Mouse (Mus musculus) urinary bladder, postnatal 4 days (tissue): ENCODE results near the gene Plpp7.

Experiments
- DNase-seq, 2 experiments: peaks; one replicate each; pipeline ENCODE4 v3.0.0; 2021 to 2022; ENCODE audit warnings: low spot score in 2 of 2

Plpp7 gene

GRCm38 (mm10) chr2:32102944-32103343 lies 7.6 kb downstream of the Plpp7 start:
- no peak for DNase-seq

- DNase-seq, result no peak
Measured at GRCm38 (mm10) chr2:32103557-32103956, 8.2 kb downstream of the Plpp7 start.

DNA sequence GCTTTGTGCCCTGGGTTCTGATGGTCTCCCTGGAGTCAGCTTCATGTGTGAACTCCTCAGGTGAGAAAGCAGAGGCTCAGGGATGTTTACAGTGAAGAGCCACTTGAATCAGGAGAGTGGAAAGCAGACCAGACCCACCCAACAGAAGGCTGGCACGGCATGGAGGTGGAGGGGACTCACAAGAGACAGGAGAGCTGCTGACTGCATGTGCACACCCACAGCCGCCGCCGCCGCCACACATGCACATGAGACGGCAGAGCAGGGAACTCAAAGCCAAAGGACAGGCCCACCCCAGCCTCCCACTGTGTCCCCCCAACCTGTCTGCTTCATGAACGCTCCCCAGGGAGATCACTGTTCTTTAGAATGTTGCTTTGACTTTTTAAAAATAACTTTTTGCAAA lies 8.8 kb downstream of the Plpp7 start:
- DNase-seq, result no peak

GRCm38 (mm10) chr2:32105117-32105913 lies 10.0 kb downstream of the Plpp7 start:
- DNase-seq, result no peak

GRCm38 (mm10) chr2:32105930-32106329 lies 10.6 kb downstream of the Plpp7 start:
- no peak for DNase-seq

- no peak for DNase-seq
Measured at GRCm38 (mm10) chr2:32111268-32111667, 15.9 kb downstream of the Plpp7 start.

DNA sequence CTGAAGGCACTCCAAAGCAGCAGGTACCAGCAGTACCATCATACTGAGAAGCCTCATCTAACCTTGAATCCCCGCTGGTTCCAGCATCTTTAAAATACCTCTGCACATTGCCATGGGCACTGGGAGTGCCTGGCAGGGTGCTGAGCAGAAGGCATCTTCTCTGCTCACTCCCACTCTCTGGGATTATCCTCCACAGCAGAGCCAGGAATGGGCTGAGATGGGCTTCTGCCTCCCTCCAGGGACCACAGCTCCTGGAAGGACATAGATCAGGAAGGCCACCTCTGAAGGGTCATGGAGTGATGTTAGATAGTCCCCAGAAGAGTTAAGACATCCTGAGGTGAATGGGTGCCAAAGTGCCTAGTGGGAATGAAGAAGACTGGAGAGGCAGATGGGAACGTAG lies 17.2 kb downstream of the Plpp7 start:
- no peak for DNase-seq

- DNase-seq, result no peak
Measured at GRCm38 (mm10) chr2:32115851-32116268, 20.5 kb downstream of the Plpp7 start.

DNA sequence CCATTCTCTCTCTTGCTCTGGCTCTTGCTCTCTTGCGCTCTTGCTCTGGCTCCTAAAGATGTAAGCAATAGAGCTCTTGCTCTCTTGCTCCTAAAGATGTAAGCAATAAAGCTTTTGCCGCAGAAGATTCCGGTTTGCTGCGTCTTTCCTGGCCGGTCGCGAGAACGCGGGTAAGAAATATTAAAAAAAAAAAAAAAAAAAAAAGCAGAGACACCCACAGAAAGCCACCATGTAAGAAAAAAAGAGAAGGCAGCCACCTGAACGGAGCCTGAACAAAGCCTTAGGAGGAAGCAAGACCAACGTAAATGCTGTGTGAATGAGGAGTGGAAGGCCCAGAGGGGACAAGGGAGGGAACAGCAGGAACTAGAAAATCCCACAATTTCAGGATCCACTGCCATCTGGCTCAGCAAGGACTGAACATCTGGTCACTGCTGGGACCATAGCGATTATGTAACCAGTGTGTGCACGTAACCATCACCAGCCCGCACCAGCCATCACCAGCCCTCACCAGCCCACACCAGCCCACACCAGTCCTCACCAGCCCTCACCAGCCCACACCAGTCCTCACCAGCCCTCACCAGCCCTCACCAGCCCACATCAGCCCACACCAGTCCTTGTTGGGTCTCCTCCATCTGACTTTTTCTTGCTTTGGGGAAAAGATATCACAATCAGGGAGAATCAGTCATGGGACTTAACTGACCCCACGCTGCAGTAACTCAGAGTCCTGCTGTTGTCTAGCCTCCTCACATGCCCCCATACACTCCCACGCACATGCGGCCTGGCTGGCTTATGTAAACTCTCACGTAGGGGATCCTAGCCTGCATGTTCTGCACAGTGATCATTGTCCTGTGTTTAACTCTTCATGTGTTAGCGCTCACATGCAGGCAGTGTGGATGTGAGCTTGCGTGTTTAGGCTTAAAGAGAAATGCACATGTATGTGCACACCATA lies 24.7 kb downstream of the Plpp7 start:
- DNase-seq, result no peak

- DNase-seq, result peak in 1 of 2 experiments; percentile 35
Measured at GRCm38 (mm10) chr2:32121150-32121549, 25.8 kb downstream of the Plpp7 start.

DNA sequence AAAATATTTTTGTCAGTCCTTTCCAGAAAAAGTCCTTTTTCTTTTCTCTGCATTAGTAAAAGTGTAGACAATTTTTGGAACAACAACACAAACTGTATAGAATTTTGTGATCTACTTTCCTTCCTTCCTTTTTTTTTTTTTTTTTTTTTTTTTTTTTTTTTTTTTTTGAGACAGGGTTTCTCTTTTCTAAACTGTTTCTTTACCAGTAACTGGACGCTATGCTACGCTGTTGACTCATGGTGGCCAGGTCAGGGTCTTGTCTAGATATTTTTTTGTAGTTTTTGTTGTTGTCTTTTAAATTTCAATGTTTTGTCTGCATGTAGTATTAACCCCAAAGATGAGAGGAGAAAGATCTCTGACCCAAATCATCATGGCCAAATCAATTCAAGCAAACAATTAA lies 26.5 kb downstream of the Plpp7 start:
- DNase-seq, result no peak

DNA sequence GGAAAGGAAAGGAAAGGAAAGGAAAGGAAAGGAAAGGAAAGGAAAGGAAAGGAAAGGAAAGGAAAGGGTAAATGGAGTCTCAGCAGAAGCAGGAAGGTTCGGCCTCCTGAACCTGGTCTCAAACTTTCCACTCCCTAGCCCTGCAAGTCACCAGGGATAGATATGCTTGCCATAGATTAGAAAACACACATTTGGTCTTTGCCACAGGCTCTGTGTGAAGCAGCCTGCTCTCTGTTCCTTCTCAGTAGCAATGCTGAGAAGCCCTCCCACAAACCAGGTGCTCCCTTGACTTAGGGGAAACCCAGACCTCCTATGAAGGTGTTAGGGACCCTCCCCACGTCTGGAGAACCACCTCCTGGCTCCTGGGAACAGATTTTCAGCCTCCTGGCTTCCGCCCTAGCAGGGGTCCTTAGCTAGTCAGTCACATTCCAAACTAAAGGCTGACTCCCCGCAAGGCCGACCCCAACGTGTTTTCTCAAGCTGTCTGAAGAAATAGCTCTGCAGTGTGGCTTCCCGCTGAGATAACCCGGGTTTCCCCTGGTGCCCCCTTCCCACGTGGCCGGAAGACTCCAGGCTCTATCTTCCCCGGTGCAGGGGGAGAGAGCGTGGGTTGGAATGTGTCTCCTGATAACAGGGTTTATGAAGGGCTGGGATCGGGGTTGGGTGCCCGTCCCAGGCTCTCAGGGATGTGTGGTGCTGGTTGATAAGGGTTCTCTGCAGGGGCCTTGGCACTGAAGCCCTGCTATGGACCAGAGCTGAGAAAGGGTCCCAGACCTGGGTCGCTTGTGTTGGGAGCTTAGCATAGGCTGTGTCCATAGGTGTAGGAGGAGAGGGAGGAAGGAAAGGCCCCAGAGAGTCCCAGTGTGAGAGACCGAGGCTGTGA lies 32.6 kb downstream of the Plpp7 start:
- DNase-seq, result no peak

- no peak for DNase-seq
Measured at GRCm38 (mm10) chr2:32128536-32128841, 33.2 kb downstream of the Plpp7 start.

- no peak for DNase-seq
Measured at GRCm38 (mm10) chr2:32129383-32130074, 34.2 kb downstream of the Plpp7 start.

DNA sequence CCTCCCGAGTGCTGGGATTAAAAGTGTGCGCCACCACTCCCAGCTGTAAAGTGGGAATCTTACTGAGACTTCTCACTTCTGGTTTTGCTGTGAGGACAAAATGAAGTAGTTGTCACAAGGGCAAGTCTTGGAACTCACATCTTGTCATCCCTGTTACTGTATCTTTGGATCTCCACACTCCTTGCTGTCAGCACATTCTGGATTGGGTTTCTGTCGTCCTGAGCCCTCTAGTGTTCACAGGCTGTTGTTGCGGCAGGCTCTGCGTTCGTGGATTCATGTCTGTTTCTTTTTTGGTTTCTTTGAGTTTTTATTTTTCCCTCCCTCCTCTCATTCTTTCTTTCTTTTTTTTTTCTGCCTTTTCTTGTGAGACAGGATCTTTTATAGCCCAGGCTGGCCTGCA lies 35.1 kb downstream of the Plpp7 start:
- DNase-seq, result no peak

DNA sequence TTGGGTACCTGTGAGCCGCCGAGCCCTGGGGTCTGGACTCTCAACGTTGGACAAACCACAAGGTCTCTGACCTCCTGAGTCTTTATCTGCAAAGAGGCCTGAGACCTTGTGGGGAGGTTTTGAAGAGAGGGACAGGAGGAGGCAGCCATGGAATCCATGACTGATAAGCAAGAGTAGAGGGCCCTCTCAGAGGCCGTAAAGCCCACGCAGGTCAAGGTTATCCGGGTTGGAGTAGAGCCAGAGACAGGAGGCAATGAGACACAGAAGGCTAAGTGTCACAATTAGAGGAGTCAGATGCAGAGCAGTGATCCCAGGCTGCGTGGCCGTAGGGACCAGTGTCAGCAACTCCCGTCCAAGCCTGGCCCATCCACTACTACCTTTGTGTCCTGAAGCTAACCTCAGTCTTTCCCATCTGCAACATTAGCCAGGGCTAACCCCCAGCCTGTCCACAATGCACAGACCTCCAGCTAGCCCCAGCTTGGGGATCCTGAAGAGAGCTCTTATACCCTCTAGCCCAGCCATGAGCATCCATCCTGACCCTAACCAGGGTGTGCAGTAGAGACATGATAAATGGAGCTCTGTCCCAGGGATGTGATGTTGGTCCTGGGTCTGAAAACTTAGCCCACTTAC lies 36.0 kb downstream of the Plpp7 start:
- no peak for DNase-seq

- DNase-seq, result no peak
Measured at GRCm38 (mm10) chr2:32131866-32132566, 36.7 kb downstream of the Plpp7 start.

- DNase-seq, result peak; percentile 45 to 76
Measured at GRCm38 (mm10) chr2:32132567-32132992, 37.3 kb downstream of the Plpp7 start.

DNA sequence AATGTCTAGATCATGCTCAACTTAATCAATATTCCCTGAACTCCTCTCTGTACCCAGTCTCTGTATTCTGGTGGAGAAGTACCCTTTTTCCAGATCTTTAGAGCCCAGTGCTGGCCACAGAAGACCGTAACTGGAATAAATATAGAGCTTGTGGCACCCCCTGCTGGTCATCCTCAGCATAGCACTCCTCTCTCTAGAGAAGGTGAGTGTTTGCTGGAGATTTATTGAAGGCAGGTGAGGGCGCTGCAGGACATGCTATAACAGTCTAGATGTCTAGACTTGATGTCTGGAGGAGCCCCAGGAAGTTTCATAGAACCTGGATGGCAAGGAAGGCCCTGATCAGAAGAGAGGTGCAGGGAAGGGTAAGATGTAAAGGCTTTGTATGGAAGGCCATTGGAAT lies 38.7 kb downstream of the Plpp7 start:
- DNase-seq, result peak; percentile 74 to 85

DNA sequence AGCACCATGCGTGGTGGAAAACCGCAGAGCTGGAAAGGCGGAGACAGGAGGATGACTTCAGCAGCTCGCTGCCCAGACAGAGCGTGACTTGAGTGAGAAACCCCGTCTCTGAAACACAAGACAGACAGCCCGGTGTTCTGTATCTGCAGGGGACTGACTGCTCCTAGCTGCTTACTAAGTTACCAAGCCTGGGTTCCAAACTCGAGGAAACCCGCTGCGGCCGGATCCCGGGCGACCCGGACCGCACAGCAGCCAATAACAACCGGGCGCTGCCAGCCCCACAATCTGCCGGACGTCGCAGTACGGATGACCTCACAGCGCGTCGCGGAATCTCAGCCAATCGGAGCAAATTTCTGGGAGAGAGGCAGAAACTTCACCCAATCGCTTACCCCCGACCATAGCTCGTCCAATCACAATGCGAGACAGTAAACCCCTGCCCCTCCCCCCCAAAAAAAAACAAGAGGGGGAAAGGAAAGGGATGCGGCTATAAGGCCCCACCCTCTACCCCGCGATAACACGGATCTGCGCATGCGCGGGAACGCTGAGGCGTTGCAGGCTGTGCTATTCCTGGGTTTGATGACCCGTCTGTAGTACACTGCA lies 42.4 kb downstream of the Plpp7 start:
- peak; percentile 96 to 98 for DNase-seq
